Mouse (Mus musculus) liver, adult 2 months (tissue): ENCODE measurements around the gene Adcy2.

Source experiments
- CTCF ChIP-seq: fragments of 200-500 bp; IDR thresholded peaks from 2 replicates; pipeline ENCODE4 v1.5.1; 2011; ENCODE audit warnings: low read depth, low read length, control low read depth
- POLR2A ChIP-seq: fragments of 200-500 bp; IDR thresholded peaks from 2 replicates; pipeline ENCODE4 v1.6.1; 2011; ENCODE audit warnings: low read length, control low read depth; ENCODE audit not compliant: insufficient read depth; ENCODE audit errors: extremely low read depth

- TF ChIP-seq POLR2A, result no peak
- TF ChIP-seq CTCF, result no peak
Measured at GRCm38 (mm10) chr13:69006091-69006490, 6.8 kb upstream of the Adcy2 start.
